Mouse (Mus musculus) liver, postnatal 0 days (tissue): ENCODE results near the gene Btnl1.

ENCODE experiments used
- CTCF ChIP-seq: sonication (generic); IDR thresholded peaks from 2 replicates; pipeline ENCODE4 v1.5.1; 2016; ENCODE audit warnings: antibody characterized with exemption, low read depth
- EP300 ChIP-seq: IDR thresholded peaks from 2 replicates; pipeline ENCODE4 v1.6.1; 2016; ENCODE audit warnings: antibody characterized with exemption, low read depth, mild to moderate bottlenecking

DNA sequence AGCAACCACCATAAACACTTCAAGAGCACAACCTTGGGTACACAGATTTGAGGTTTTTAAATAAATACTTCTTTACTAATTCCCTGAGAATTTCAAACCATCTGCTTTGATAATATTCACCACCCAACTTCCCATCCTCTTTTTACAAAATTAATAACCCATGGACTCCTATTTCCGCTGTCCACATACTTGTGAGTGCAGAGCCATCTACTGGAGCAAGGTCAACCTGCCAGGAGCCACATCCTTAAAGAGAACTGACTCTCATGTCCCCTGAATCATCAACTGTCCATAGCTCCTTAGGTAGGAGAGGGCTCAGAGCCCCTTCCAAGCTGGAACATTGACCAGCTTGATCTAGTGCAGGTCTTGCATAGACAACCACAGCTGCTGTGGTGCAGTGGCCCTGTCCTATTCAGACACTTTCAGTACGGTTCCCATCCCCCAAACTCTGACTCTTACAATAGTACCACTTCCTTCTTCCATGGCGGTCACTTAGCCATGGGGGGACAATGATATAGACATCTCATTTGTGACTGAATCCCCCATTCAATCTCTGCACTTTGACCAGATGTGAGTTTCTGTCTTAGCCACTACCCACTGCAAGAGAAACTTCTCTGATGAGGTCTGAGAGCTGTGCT lies 13.1 kb upstream of the Btnl1 start:
- TF ChIP-seq CTCF (0 out of 2 replicates have a peak, but pooled peaks have one; percentile 27), EP300 (no peak)
